Mouse (Mus musculus): ENCODE data around the gene Rexo2. TPM values are rescaled to one million over a fixed set of nuclear protein-coding genes. Genes with fewer than 3 reads are reported as not detected.
A peak's percentile ranks its signal among the peaks of the same experiment; 100 is the strongest.
"Not testable (repeated sequence)": the region's sequence is repeated elsewhere in the genome, so short reads cannot be mapped to it uniquely, and the experiment has no call there.

The Rexo2 gene
- 159 and 176 TPM in 2 replicates for polyA plus RNA-seq (2012; rRNA removed)

DNA sequence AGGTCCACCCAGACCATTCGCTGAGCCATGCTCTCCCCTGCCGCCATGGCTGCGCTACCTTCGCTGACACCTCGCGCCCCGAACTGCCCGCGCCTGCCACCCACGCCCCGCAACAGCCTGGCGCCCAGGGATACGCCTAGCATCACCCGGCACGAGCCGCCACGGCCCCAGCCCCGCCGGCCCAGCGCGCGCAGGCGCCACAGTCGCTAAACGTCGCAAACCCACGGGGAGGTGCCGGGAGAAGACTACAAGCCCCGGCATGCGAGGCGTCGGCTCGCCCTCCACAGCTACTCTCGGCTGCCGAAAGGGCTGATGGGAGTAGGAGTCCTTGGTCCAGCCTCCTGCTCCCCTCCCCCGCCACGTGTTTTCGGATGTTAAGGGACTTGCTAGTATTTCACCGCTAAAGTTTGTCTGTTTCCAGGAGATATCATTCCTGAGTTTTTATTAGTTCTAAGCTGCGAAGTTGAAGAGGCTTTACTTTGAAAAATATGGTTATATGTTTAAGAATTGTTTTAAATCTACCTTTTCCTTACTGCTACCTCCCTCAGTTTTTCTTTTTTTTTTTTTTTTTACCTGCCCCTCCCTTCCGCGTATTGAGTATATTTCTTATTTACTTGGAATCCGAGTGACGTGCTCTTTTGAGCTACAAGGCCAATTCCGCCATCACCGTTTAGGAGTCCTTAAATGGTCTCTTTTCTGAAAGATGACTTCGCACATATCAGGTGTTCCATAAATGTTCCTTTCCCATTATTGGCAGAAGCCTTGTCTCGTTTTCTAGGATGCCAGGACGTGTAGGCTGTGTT lies at the start of gene Rexo2:
TSS of gene Rexo2 (minus strand) at position 213 of the 803 bp plus-strand sequence.
- DNase-seq (ENCODE audit: extremely low spot score in 1 of 2, low spot score in 1 of 2): peak; percentile 92 to 97

DNA sequence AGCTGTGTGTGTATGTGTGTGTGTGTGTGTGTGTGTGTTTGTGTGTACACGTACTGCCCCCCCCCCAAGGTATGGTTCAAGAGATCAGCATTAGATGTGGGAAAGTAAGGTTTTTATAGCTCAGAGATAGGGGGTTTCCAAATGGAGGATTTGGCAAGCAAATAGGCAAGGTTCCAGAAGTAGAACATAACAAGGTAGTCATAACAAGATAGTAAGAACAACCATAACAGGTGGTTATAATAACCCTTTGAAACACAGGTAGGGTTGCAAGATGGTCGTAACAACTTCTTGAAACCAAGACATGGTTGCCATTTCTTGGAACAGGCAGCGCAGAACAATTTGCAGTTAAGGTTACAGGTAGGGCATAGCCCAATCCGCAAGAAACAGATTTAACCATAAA lies 46.1 kb upstream of the Rexo2 start:
- no peak for DNase-seq (ENCODE audit: extremely low spot score in 1 of 2, low spot score in 1 of 2)

GRCm38 (mm10) chr9:48525566-48525965 lies 45.1 kb upstream of the Rexo2 start:
- no peak for DNase-seq (ENCODE audit: extremely low spot score in 1 of 2, low spot score in 1 of 2)

DNA sequence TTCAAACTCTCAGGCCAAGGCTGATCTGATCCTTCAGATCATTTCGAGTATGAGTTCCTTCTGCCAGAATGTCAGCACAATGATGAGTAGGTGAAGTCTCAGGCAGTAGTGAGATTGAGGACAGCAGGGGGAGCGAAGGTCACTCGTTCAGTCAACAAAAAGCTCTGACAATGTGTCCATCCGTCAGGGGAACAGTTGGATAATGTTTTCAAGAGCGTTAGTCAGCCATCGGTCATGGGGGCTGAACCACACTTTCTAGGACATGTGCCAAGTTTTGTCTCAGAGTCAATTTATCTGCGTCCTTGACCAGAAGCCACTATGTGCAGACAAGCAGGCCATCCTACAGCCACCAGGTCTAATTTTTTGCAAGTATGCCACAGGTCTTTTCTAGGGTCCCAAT lies 40.0 kb upstream of the Rexo2 start:
- not testable (repeated sequence) for DNase-seq (ENCODE audit: extremely low spot score in 1 of 2, low spot score in 1 of 2)

GRCm38 (mm10) chr9:48517372-48518130 lies 37.1 kb upstream of the Rexo2 start:
- DNase-seq (ENCODE audit: extremely low spot score in 1 of 2, low spot score in 1 of 2): no peak

DNA sequence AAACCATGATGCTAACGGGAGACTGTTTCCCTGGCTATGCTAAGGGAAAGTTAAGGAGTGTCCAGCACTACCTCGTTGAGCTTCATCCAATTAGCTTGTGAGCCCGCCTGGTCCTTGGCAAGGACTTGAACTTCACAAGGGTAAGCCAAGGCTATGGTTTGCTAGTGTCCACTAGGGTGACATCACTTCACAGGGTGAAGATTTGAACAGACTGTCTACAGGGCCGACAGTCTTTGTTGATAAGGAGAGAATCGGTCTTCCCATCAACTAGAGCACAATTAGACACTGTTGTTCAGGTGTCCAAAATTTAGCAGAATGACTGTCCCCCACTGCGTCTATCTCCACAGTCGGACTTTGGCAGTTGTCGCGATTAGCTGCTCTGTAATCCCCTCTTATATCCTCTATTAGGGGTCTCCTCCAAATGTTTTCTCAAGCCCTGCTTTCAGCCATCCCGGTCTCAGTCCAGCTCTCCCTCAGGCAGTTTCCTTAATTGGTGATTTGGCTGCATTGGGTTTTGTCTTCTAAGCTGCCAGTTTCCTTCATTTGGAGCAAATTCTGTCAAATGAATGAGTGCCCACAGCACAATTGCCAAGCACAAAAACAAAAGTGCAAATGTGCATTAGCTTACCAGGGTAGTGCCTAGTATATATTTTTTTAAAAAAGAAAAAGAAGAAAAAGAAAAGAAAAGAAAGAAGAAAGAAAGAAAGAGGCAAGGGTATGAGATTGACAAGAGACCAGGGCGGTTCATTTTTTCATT lies 36.4 kb upstream of the Rexo2 start:
- DNase-seq (ENCODE audit: extremely low spot score in 1 of 2, low spot score in 1 of 2): no peak

GRCm38 (mm10) chr9:48515332-48515731 lies 34.9 kb upstream of the Rexo2 start:
- no peak for DNase-seq (ENCODE audit: extremely low spot score in 1 of 2, low spot score in 1 of 2)

GRCm38 (mm10) chr9:48510134-48510533 lies 29.7 kb upstream of the Rexo2 start:
- DNase-seq (ENCODE audit: extremely low spot score in 1 of 2, low spot score in 1 of 2): no peak

DNA sequence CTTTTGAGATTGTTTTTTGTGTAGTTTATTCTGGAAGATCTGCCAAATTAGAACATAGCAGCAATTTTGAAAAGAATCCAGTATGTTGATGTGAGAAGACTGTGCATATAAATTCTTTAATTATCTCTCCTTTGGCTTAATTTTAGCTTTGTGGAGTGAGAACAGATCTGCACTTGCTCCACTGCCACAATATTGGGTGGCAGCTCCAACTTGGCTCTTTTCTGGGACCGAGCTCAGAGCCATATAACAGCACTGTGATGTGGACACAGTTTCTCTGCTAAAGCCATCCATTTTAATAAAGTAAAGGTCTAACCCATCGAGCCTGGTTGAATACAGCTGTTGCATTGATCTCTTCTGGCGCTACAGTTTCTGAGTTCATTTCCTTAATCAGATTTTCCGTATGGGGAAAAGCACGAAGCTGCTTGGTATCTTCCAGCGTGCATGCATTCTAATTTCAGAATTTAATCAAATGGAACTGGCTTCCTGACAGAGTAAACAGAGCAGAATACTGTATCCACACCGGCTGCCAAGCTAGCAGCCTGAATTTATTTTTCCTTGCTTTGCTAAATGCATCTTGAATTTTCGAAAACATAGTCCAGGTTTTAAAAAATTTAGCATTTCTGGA lies 24.4 kb upstream of the Rexo2 start:
- DNase-seq (ENCODE audit: extremely low spot score in 1 of 2, low spot score in 1 of 2): peak in 1 of 2 experiments; percentile 34

GRCm38 (mm10) chr9:48503001-48503400 lies 22.6 kb upstream of the Rexo2 start:
- no peak for DNase-seq (ENCODE audit: extremely low spot score in 1 of 2, low spot score in 1 of 2)

DNA sequence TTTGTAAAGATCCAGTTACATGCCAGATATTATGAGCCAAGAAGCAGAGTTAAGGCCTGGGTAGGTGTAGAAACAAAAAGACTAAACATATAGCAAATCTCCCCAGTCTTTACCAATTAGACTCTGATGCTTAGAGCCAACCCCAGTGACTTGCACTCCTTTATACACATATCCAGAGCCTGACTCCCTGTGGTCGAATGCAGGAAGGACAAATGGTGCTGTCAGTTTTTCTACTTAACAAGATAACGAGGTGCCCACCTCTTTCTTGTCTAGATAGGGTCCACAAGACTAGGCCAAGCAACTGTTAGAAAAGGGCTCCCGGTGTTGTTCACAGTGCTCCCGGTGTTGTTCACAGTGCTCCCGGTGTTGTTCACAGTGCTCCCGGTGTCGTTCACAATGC lies 20.8 kb upstream of the Rexo2 start:
- DNase-seq (ENCODE audit: extremely low spot score in 1 of 2, low spot score in 1 of 2): no peak

- DNase-seq (ENCODE audit: extremely low spot score in 1 of 2, low spot score in 1 of 2): peak in 1 of 2 experiments; percentile 24
These were observed 15.1 kb upstream of the Rexo2 start for GRCm38 (mm10) chr9:48495548-48495932.

DNA sequence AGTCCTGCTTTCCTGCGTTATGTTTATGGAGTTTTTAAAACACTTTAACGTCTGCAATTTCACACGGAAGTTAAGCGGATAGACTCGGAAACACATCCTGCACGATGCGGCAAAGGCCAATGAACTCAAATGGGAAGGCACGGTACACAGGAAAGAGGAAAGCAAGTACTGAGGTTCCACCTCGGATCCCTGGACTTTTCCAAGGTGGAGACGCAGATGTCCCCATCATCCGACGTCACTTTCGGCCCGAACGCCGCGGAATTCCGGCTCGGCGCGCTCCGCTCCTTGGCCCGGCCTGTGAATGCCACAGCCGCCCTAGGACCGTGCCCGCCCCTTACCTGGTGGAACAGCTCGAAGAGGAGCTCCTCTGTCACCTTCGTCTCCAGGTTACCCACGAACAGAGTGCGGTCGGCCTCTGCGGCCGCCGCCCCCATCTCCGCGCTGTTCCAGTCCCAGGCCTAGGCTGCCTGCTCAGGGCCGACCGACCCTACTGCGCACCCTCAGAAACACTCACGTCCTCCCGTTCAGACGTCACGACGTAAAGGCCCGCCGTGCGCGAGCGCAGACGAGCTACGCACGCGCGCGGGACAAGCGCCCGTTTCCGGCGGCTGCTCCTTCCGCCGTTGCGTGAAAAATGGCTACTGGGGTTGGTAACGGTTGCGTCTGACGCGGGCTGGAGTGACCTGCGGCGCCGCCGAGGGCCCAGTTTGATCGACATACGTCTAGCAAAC lies 14.6 kb upstream of the Rexo2 start, which contains the start of the genes Rbm7 and Gm5617:
TSS of gene Rbm7 (minus strand) at position 483 of the 731 bp plus-strand sequence.
TSS of gene Gm5617 (plus strand) at position 626 of the 731 bp plus-strand sequence.
- peak; percentile 89 to 96 for DNase-seq (ENCODE audit: extremely low spot score in 1 of 2, low spot score in 1 of 2)

- peak in 1 of 2 experiments; percentile 14 for DNase-seq (ENCODE audit: extremely low spot score in 1 of 2, low spot score in 1 of 2)
These were observed 1.1 kb upstream of the Rexo2 start for GRCm38 (mm10) chr9:48481214-48482134.

DNA sequence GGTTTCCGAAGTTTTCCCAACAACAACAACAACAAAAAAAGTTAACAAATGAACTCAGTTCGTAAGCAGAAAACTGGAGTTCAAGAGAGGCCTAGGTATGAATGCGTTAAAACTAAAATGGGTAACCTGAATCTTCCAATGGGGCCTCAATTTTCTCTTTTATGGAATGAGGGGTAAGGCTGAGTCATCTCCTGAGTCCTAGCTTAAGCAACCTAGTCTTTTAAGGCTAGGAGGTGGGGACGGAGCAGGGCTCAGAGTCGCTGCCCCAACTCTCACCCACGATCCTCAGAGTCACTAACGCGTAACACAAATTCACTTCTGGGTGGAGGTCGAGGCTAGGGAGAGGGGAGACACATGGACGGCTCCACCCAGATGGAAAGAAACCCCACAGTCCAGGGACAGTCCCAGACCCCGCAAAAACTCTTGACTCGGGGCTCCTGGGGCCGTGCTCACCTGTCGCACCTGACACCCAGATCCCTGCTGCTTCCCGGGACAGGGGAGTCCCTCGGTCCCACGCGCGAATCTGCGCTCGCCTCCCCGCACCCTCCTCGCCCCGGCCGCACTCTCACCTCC lies 499 bp downstream of the Rexo2 start:
- DNase-seq (ENCODE audit: extremely low spot score in 1 of 2, low spot score in 1 of 2): peak in 1 of 2 experiments; percentile 13

DNA sequence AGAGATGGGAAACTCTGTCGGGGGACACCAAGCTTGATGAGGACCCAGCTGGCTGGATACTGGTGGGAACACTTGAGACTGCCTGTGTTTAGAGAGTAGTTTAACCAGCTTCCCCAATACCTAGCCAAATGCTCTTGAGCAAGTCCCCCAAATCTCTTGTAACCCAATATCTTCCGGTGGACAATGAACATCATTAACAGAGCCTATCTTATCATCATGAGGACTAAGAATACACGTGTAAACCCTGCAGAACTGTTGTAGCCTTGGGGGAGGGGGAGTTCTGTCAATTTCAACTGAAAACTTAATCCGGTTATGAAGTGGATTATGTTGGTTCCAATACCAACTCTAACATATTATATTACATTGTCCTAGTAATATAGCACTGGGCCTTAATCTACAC lies 1.6 kb downstream of the Rexo2 start:
- no peak for DNase-seq (ENCODE audit: extremely low spot score in 1 of 2, low spot score in 1 of 2)

- DNase-seq (ENCODE audit: extremely low spot score in 1 of 2, low spot score in 1 of 2): no peak
These were observed 3.9 kb downstream of the Rexo2 start for GRCm38 (mm10) chr9:48476236-48477165.

All from frontal cortex, adult 2 months (tissue).